Mouse (Mus musculus) left cerebral cortex, postnatal 14 days (tissue): ENCODE measurements around the gene Sept1. TPM values are rescaled to one million over a fixed set of nuclear protein-coding genes. Genes with fewer than 3 reads are reported as not detected.

Experiments
- DNase-seq, 2 experiments: peaks; one replicate each; pipeline ENCODE4 v3.0.0; 2021 to 2022; ENCODE audit warnings: low spot score in 2 of 2, mixed read lengths in 1 of 2
- intact Hi-C: fragments of 180-260 bp; cut with DNase I; formaldehyde crosslinking; loops from one replicate; pipeline ENCODE4 v1.15.1; 2025
- long read RNA-seq, 2 experiments: library from polyadenylated mRNA; stranded (forward); transcript quantifications; one replicate each; pipeline ENCODE4 v2.0.0; 2021
- total RNA-seq, 2 experiments: library from RNA; stranded (reverse); gene quantifications; 2 replicates each; pipeline ENCODE4 v1.2.3; 2021

Sept1 gene
- 1 to 10 TPM; 5.9 to 6.3 TPM for total RNA-seq
- long read RNA-seq, experiment 1, partial matches to known transcripts: 0 of 5 reads
- long read RNA-seq, experiment 1, other reads (novel, unspliced or antisense): 0 of 5 reads
- long read RNA-seq, experiment 2, partial matches to known transcripts: 0 of 1 reads
- long read RNA-seq, experiment 2, other reads (novel, unspliced or antisense): 0 of 1 reads

DNA sequence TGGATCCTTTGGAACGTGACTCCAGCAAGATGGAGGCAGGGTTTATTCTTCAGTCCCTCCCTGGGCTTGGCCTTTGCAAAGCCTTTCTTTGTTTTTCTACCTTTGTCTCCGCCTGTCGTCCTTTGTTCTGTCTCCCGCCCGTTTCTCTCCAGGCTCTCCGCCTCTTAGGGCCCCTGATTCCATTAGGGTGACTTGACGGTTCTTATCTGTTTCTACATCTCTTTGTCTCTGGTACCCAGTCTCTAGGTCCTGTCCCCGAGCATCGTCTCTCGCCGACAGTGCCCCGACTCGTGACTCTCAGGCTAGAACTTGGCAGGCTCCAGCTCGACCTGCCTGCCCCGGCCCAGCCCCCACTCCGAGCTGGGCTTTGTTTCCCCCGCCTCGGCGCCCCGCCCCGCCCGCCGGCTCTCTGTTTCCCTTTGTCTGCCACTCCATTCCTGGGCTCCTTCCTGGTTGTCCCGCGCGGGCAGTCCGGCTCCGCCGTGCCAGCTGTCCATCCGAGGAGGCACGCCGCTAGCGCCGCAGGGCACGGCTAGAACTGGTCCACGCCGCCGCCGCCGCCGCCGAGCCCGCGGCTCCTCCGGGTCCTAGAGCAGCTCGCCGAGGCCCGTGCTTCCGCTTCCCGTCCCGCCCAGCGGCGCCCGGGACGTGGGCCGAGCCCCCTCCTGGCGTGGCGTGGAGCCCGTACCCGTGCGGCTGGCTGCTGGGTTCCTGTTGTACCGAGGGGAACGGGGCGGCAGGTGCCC lies at the start of gene Sept1, which contains the start of gene Zfp553:
Gene Sept1 (minus strand): TSS at position 509 of the 746 bp plus-strand sequence.
Gene Zfp553 (plus strand): TSS at position 440 of the 746 bp plus-strand sequence.
- intact Hi-C loops: no loop called here
- DNase-seq: peak; percentile 69 to 81

- DNase-seq: no peak
- intact Hi-C loops: no loop called here
Observed at GRCm38 (mm10) chr7:127282190-127282589, 49.3 kb upstream of the Sept1 start.

DNA sequence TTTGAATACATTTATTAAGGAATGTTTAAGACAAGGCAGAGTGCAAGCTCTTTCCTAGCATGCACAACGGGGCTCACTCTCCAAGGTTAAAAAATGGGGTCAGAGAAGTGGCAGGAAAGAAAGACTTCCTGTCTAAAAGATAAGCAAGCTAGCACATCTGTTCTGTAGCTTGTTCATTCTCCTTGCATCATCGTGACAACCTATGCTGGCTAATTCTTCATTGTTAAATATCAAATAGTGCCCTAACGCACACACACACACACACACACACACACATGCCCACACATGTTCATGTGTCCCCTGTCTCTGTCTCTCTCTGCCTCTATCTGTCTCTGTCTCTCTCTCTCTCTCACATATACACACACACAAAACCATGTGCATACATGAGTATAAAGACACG lies 48.2 kb upstream of the Sept1 start:
- intact Hi-C loops: no loop called here
- no peak for DNase-seq

DNA sequence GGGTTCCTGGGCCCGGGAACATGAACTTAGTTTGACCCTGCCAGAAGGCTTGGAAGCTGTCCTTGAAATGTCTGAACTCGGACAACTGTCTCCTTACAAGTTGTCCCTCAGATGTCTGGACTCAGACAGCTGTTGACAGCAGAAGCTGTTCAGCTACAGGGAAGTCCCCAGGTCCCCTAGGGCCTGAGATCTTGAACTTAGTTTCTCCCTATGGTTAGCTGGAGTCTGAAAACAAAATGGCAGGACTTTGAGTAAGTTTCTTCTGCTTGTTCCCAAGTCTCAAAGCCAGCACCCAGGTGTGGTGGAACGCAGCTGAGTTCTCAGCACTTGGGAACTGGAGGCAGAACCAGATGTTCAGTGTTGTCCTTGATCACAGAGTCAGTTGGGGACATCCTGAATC lies 47.2 kb upstream of the Sept1 start:
- no peak for DNase-seq
- intact Hi-C loops: no loop called here

- DNase-seq: no peak
- intact Hi-C loops: no loop called here
Observed at GRCm38 (mm10) chr7:127278311-127278710, 45.4 kb upstream of the Sept1 start.

- no peak for DNase-seq
- intact Hi-C loops: no loop called here
Observed at GRCm38 (mm10) chr7:127276519-127276961, 43.6 kb upstream of the Sept1 start.

DNA sequence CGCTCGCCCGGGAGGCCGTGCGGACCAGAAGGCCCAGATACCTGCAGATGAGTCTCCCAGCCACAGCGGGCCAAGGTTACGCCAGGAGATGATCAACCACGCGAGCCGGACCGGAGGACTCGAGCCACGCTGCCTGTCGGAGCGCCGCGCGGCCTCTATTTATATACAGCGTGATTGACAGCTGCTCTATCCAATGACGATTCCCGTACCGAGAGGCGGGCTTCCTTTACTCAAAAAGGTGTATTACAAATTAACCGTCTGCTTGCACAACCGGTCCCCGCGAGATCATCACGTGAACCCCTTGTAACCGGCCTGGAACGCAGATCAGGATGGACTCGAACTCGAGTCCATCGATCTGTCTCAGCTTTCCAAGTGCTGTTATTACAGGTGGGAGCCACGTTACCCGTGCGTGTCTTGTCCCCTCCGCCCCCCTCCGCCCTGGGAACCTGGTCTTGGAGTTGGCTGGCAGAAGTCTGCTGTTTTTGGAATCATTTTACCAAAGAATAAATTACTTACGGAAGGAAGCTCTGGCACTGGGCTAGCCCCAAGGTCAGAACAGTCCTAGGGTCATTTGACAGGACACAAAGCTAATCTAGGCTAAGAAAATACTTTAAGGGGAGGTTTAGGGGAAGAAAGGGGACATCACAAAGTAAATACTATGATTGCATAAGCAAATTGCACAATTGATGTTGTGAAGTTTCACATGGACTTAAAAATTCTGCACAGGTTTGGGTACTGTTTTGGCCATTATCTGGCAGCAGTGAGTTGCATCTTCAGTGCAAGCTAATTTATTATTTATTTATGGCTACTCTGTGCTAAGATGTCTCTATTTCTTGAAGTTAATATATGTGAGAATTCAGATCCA lies 41.2 kb upstream of the Sept1 start, which contains the start of gene Sephs2:
Gene Sephs2 (minus strand): TSS at position 131 of the 865 bp plus-strand sequence.
- DNase-seq: peak; percentile 98
- intact Hi-C loops: no loop called here

- intact Hi-C loops: no loop called here
Observed at GRCm38 (mm10) chr7:127273118-127273923, 40.4 kb upstream of the Sept1 start.

DNA sequence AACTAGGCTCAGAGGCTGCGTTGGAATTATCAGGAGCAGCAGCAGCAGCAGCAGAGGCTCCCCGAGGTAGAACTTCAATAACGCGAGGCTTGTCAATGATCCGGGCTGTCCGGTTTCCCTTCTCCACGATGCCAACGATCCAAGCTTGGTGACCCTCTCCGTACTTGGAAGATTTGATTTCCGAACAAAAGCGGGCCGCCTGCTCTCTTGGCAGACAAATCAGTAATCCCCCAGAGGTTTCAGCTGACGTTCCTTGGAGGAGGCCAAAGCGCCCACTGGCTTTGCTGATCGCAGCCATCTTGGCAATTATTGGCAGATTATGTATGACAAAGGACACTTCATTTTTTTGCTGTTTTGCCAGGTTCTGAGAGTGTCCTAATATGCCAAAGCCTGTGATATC lies 39.6 kb upstream of the Sept1 start:
- intact Hi-C loops: no loop called here
- DNase-seq: no peak

More at GRCm38 (mm10) chr7:127273118-127273923, 40.4 kb upstream of the Sept1 start:
- DNase-seq: no peak

GRCm38 (mm10) chr7:127271093-127271492 lies 38.2 kb upstream of the Sept1 start:
- DNase-seq: no peak
- intact Hi-C loops: no loop called here

- no peak for DNase-seq
- intact Hi-C loops: no loop called here
Observed at GRCm38 (mm10) chr7:127270666-127271065, 37.7 kb upstream of the Sept1 start.

DNA sequence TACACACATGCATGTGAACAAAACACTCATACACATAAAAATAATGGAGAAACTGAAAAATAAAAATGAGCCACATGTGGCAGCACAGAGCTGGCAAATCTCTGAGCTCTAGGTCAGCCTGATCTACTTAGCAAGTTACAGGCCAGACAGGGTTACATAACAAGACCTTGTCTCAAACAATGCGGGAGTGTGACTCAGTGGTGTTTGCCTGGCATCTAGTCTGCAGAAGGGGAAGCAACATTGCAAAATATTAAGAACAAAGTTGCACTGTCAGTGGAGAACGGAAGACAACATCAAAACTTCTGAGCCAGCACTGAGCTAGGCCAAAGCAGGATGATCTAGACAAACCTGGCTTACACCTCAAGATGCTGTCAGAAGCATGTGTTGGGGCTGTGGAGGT lies 37.3 kb upstream of the Sept1 start:
- DNase-seq: no peak
- intact Hi-C loops: no loop called here

DNA sequence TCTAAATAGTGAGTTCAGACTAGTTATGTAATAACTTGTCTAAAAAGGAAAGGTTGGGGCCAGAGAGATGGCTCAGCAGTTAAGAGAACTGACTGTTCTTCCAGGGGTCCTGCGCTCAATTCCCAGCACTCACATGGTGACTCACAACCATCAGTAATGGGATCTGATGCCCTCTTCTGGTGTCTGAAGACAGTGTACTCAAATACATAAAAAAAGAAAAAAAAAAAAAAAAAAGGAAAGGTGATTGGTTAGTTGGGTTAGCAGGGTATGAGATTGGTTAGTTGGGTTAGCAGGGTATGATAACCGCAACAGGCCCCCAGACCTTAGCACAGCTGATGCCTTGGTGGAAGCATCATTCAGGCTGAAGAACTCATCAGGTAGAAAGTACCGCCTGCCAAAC lies 30.6 kb upstream of the Sept1 start:
- intact Hi-C loops: loop anchor here (5.0 kb wide), 1 partner anchor 214 kb away; the partner anchor contains the start of gene Fbrs
- DNase-seq: no peak

DNA sequence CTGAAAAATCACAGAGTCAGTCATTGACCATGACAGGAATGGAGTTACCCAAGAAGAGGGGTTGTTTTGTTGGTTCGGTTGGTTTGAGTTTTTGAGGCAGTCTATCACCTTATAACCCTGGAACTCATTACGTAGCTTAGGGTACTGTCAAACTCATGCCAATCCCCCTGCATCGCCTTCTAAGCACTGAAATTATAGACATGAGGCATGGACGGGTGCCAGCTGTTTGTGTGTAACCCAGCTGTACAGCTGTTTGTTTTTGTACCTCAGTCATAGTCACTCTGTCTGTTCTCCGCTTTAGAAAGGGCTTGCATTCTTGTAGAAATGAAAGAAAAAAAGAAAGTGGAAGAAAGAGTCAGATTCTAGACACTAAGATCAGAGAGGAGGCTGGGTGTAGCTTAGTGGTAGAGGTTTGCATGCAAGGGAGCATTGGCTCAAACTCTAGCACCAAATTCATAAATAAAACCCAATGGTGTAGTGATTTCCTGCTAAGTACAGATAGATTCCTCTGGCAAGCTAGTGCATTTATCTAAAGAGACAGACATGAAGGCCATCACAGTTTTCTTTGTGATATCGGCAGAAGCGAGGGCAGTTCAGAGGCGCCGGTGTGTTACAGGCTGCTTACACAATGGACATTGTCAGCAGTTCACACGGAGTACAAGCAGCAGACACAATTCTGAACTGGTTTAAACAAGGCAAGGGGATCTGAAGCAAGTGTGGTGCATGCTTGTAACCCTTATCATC lies 29.5 kb upstream of the Sept1 start:
- intact Hi-C loops: loop anchor here (5.0 kb wide), 1 partner anchor 215 kb away; the partner anchor contains the start of gene Fbrs
- no peak for DNase-seq

GRCm38 (mm10) chr7:127260309-127261111 lies 27.6 kb upstream of the Sept1 start, which contains the start of gene Dctpp1:
TSS of gene Dctpp1 (minus strand) at chr7:127260709.
- intact Hi-C loops: loop anchor here (5.0 kb wide), 1 partner anchor 217 kb away; the partner anchor contains the start of gene Fbrs
- DNase-seq: peak; percentile 98 to 99

- DNase-seq: no peak
- intact Hi-C loops: no loop called here
Observed at GRCm38 (mm10) chr7:127259186-127259905, 26.4 kb upstream of the Sept1 start.

GRCm38 (mm10) chr7:127256518-127256917 lies 23.6 kb upstream of the Sept1 start:
- DNase-seq: peak in 1 of 2 experiments; percentile 55
- intact Hi-C loops: no loop called here
